Mouse (Mus musculus) G1E-ER4 (cell line): ENCODE results near the gene Pvr. TPM values are rescaled to one million over a fixed set of nuclear protein-coding genes. Genes with fewer than 3 reads are reported as not detected.

Experiments used
- GATA1 ChIP-seq: IDR thresholded peaks from one replicate; pipeline ENCODE4 v1.8.0; 2012; ENCODE audit warnings: low read length, inconsistent platforms
- polyA plus RNA-seq: library from polyadenylated mRNA; stranded (reverse); fragments of >175 nt; gene quantifications from 2 replicates; pipeline ENCODE4 v1.2.3, GENCODE M21; 2012

Gene Pvr
- polyA plus RNA-seq, 1 experiment = not detected

GRCm38 (mm10) chr7:19911292-19911658, 9.7 kb downstream of the Pvr start:
- no peak for TF ChIP-seq GATA1

GRCm38 (mm10) chr7:19910421-19911291, 10.3 kb downstream of the Pvr start:
- TF ChIP-seq GATA1 = no peak

DNA sequence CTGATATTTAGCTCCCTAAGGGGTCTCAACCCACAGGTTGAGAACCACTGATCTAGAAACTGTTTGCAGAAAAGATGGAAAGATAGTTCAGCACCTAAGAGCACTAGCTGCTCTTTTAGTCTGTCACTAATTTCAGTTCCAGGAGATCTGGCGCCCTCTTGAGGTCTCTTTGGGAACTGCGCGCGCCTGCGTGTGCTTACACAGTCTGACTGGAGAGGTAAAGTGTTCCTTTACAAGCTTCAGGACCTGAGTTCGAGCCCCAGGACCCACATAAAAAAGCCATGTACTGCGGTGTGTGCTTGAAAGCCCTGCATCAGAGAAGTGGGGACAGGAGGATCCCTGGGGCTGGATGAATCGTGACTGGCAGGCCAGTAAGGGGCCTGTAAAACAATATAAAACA, 31.1 kb downstream of the Pvr start:
- TF ChIP-seq GATA1 = no peak

- no peak for TF ChIP-seq GATA1
Observed at GRCm38 (mm10) chr7:19887849-19888248, 33.1 kb downstream of the Pvr start, which contains the start of gene Ceacam19. Ceacam19 (minus strand) TSS chr7:19887965.

GRCm38 (mm10) chr7:19880754-19881153, 40.2 kb downstream of the Pvr start:
- TF ChIP-seq GATA1 = no peak

- no peak for TF ChIP-seq GATA1
Observed at GRCm38 (mm10) chr7:19876781-19877425, 44.1 kb downstream of the Pvr start.

- no peak for TF ChIP-seq GATA1
Observed at GRCm38 (mm10) chr7:19875948-19876682, 44.8 kb downstream of the Pvr start.

GRCm38 (mm10) chr7:19871943-19872601, 48.9 kb downstream of the Pvr start:
- no peak for TF ChIP-seq GATA1

GRCm38 (mm10) chr7:19871137-19871621, 49.8 kb downstream of the Pvr start:
- TF ChIP-seq GATA1 = no peak

- TF ChIP-seq GATA1 = no peak
Observed at GRCm38 (mm10) chr7:19867751-19868399, 53.1 kb downstream of the Pvr start.

GRCm38 (mm10) chr7:19866490-19866889, 54.5 kb downstream of the Pvr start:
- no peak for TF ChIP-seq GATA1

DNA sequence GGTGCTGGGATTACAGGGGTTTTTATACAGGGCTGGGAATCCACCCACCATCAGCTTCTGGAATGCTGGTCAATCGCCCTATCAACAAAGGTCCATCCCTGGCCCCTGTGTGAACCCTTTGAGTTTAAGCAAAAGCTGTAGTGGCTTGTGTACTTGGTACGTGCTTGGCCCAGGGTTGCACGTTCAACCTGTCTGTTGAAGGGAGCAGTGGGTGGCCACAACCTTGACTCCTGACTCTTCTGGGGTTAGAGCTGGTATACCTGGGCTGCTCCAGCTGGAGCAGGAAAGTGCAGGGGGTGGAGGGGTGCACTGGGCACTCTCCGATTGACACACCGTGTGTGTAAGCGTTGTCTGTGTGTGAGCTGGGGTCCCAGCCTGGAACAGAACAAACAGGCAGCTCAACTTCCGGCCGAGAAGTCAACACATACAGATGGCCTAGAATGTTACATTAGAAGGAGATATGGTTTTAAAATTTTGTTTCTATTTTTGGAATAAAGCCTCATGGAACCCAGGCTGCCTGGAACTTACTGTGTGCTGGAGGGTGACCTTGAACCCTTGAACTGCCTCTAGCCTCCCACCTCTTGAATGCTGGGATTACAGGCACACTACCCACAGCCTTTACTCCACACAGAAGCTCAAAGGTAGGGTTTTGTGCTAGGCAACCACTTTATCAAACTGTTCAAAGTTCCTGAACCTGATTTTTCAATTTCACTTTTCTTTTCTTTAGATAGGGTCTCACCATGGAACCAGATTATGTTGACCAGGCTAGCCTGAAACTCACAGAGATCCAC, 55.5 kb downstream of the Pvr start:
- TF ChIP-seq GATA1 = no peak

- no peak for TF ChIP-seq GATA1
Observed at GRCm38 (mm10) chr7:19864241-19864640, 56.7 kb downstream of the Pvr start.

DNA sequence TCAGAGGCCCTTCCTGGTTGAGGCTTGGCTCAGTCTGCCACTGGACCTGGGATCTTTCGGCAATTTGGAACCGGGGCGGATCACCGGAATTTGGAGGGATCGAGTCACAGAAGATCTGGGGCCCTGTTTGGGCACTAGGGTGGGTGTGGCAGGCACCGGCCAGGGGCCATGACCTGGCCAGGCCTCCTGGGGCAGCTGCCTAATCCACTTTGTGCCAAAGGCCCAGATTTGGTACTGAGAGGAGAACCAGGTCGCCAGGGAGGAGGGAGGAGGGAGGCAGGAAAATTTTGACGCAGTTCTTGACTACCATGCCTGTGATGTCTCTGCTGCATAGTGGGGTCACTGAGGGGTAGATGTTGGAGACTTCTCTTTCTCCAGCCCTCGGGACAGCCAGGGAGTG, 59.8 kb downstream of the Pvr start, which contains the start of gene Ceacam16:
TSS of gene Ceacam16 (minus strand) at position 101 of the 400 bp plus-strand sequence.
- no peak for TF ChIP-seq GATA1
